Mouse (Mus musculus) embryonic fibroblast, embryonic 13.5 days (primary cell): ENCODE data around the gene Aunip.

Experiments
- CTCF ChIP-seq: IDR thresholded peaks from 2 replicates; pipeline ENCODE4 v1.5.1; 2011; ENCODE audit warnings: mild to moderate bottlenecking, control low read depth, low read length, moderate library complexity, borderline replicate concordance; ENCODE audit not compliant: insufficient read depth
- POLR2A ChIP-seq: IDR thresholded peaks from 2 replicates; pipeline ENCODE4 v1.6.1; 2011; ENCODE audit warnings: low read depth, mild to moderate bottlenecking, control low read depth, low read length, moderate library complexity

- no peak for TF ChIP-seq CTCF
- no peak for TF ChIP-seq POLR2A
Measured at GRCm38 (mm10) chr4:134560699-134561098, 49.9 kb downstream of the Aunip start.
